Mouse (Mus musculus): ENCODE results near the gene Dhx16. TPM values are rescaled to one million over a fixed set of nuclear protein-coding genes. Genes with fewer than 3 reads are reported as not detected.
A peak's percentile ranks its signal among the peaks of the same experiment; 100 is the strongest.
"Not testable (repeated sequence)": the region's sequence is repeated elsewhere in the genome, so short reads cannot be mapped to it uniquely, and the experiment has no call there.

Dhx16 gene
- polyA plus RNA-seq, 1 experiment: 23.2 TPM

DNA sequence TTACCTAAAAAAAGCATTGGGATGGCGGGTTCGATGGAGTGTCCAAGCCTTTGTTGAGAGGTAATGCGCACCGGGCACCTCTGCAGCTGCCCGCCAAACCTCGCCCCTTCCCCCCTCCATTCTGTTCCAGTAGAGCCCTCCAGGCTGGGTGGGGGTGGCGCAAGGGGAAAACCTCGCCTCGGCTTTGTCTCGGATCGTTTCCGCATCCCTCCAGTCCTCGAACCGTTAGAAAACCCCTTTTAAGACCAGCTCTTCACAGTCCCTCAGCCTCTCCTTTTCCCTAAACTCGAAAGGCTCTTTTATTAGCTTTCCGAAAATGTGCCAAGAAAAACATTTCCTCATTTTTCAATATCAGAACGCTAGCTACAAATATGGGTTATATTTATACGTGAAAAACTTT, 42.1 kb upstream of the Dhx16 start:
- TF ChIP-seq GATA1 (IDR thresholded peaks at IDR 0.05; ENCODE audit: borderline replicate concordance, low read length): no peak
- no peak for TF ChIP-seq FLI1 (IDR thresholded peaks at IDR 0.05; ENCODE audit: low read length)
- Histone ChIP-seq H3K4me3 (replicated peaks) (peak overlapping the region; percentile 96), H3K9me3 (no peaks in the 10 kb centered on the region), H3K36me3 (replicated peaks; ENCODE audit: low read length) (peaks cover 43% of the 10 kb centered on the region), H3K4me1 (peaks cover 65% of the 10 kb centered on the region), H3K27me3 (replicated peaks) (no peaks in the 10 kb centered on the region)

- TF ChIP-seq GATA1 (IDR thresholded peaks at IDR 0.05; ENCODE audit: borderline replicate concordance, low read length): no peak
- TF ChIP-seq FLI1 (IDR thresholded peaks at IDR 0.05; ENCODE audit: low read length): no peak
- peaks cover 37% of the 10 kb centered on the region for H3K36me3 ChIP-seq (replicated peaks; ENCODE audit: low read length)
- peak within 1 kb of the TSS; percentile 96 for H3K4me3 ChIP-seq (replicated peaks)
- no peaks in the 10 kb centered on the region for H3K27me3 ChIP-seq (replicated peaks)
- no peaks in the 10 kb centered on the region for H3K9me3 ChIP-seq
- H3K4me1 ChIP-seq: peaks cover 65% of the 10 kb centered on the region
Measured at GRCm38 (mm10) chr17:35838122-35838544, 41.5 kb upstream of the Dhx16 start, which contains the start of gene Tubb5. Gene Tubb5, minus strand, starts transcription at chr17:35838306.

DNA sequence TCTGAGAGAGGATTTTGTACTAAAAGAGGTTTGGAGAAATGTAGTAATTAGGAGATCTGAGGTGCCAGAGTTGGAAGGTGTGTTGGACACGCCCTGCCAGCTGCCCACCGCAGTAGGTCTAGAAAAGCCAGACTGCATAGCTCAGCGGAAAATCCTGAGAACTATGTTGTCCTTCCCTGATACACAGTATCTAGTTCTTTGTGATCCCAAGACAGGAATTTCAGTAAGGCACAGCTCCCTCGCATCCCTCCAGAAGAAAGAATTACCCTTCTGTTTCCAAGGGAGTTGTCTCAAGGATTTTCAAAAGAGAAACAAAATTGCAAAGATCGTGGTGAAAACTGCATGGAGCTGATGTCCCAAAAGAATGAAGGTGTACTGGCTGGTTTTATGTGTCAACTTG, 41.0 kb upstream of the Dhx16 start:
- peak overlapping the region; percentile 96 for H3K4me3 ChIP-seq (replicated peaks)
- H3K9me3 ChIP-seq: no peaks in the 10 kb centered on the region
- peaks cover 63% of the 10 kb centered on the region for H3K4me1 ChIP-seq
- peaks cover 33% of the 10 kb centered on the region for H3K36me3 ChIP-seq (replicated peaks; ENCODE audit: low read length)
- H3K27me3 ChIP-seq (replicated peaks): no peaks in the 10 kb centered on the region
- TF ChIP-seq GATA1 (IDR thresholded peaks at IDR 0.05; ENCODE audit: borderline replicate concordance, low read length): no peak
- no peak for TF ChIP-seq FLI1 (IDR thresholded peaks at IDR 0.05; ENCODE audit: low read length)

DNA sequence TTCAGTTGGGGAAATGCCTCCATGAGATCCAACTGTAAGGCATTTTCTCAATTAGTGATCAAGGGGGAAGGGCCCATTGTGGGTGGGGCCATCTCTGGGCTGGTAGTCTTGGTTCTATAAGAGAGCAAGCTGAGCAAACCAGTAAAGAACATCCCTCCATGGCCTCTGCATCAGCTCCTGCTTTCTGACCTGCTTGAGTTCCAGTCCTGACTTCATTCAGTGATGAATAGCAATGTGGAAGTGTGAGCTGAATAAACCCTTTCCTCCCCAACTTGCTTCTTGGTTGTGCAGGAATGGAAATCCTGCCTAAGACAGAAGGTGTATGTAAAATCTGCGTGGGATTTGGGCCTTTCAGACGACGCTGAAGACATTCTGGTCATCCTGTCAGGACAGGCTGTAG, 40.6 kb upstream of the Dhx16 start:
- Histone ChIP-seq H3K4me1 (peaks cover 59% of the 10 kb centered on the region), H3K36me3 (replicated peaks; ENCODE audit: low read length) (peaks cover 29% of the 10 kb centered on the region), H3K4me3 (replicated peaks) (peak overlapping the region; percentile 96)
- not testable (repeated sequence) for H3K27me3 ChIP-seq (replicated peaks); H3K9me3 ChIP-seq

- Histone ChIP-seq H3K36me3 (replicated peaks; ENCODE audit: low read length) (peaks cover 27% of the 10 kb centered on the region), H3K4me3 (replicated peaks) (peak overlapping the region; percentile 85), H3K27me3 (replicated peaks) (no peaks in the 10 kb centered on the region), H3K9me3 (no peaks in the 10 kb centered on the region), H3K4me1 (peaks cover 45% of the 10 kb centered on the region)
- TF ChIP-seq FLI1 (IDR thresholded peaks at IDR 0.05; ENCODE audit: low read length) (no peak), GATA1 (IDR thresholded peaks at IDR 0.05; ENCODE audit: borderline replicate concordance, low read length) (no peak)
Measured at GRCm38 (mm10) chr17:35840561-35840960, 39.1 kb upstream of the Dhx16 start.

- Histone ChIP-seq H3K36me3 (replicated peaks; ENCODE audit: low read length) (peaks cover 27% of the 10 kb centered on the region), H3K9me3 (no peaks in the 10 kb centered on the region), H3K27me3 (replicated peaks) (no peaks in the 10 kb centered on the region), H3K4me3 (replicated peaks) (peak within 1 kb of the TSS; percentile 92), H3K4me1 (peaks cover 37% of the 10 kb centered on the region)
- peak; percentile 37; the same call in 1 of the 2 replicates for TF ChIP-seq FLI1 (IDR thresholded peaks at IDR 0.05; ENCODE audit: low read length)
- no peak for TF ChIP-seq GATA1 (IDR thresholded peaks at IDR 0.05; ENCODE audit: borderline replicate concordance, low read length)
Measured at GRCm38 (mm10) chr17:35841076-35841950, 38.3 kb upstream of the Dhx16 start, which contains the start of gene Mdc1. Gene Mdc1, plus strand, starts transcription at chr17:35841515.

DNA sequence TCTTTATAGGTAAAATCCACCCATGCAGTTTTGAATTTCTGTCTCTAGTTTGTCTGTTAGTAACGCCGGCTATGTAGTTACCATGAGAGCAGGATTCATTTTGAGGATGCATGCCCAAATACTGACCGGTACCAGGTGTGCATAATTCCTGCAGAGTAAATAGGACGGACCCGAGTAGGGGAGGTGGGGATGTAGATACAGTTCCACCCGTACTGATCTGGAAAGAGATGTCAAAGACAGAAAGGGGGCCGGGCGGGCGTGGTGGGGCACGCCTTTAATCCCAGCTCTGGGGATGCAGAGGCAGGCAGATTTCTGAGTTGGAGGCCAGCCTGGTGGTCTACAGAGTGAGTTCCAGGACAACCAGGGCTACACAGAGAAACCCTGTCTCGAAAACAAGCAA, 37.6 kb upstream of the Dhx16 start:
- Histone ChIP-seq H3K27me3 (replicated peaks) (no peaks in the 10 kb centered on the region), H3K4me1 (peaks cover 30% of the 10 kb centered on the region), H3K36me3 (replicated peaks; ENCODE audit: low read length) (peaks cover 26% of the 10 kb centered on the region), H3K9me3 (no peaks in the 10 kb centered on the region), H3K4me3 (replicated peaks) (peak overlapping the region; percentile 92)
- TF ChIP-seq GATA1 (IDR thresholded peaks at IDR 0.05; ENCODE audit: borderline replicate concordance, low read length): no peak
- TF ChIP-seq FLI1 (IDR thresholded peaks at IDR 0.05; ENCODE audit: low read length): no peak

DNA sequence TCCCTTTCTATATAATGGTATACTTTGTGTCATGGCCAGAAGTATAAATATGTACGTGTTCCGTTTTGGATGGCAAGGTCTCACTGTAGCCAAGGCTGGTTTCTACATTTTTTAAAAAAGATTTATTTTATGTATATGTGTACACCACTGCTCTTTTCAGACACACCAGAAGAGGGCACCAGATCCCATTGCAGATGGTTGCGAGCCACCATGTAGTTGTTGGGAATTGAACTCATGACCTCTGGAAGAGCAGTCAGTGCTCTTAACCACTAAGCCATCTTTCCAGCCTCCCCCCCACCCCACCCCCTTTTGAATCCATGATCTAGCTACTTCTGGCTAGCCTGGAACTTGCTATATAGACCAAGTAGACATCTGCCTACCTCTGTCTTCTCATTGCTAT, 36.1 kb upstream of the Dhx16 start:
- H3K9me3 ChIP-seq: no peaks in the 10 kb centered on the region
- H3K36me3 ChIP-seq (replicated peaks; ENCODE audit: low read length): peaks cover 41% of the 10 kb centered on the region
- TF ChIP-seq FLI1 (IDR thresholded peaks at IDR 0.05; ENCODE audit: low read length): no peak
- TF ChIP-seq GATA1 (IDR thresholded peaks at IDR 0.05; ENCODE audit: borderline replicate concordance, low read length): no peak
- H3K4me3 ChIP-seq (replicated peaks): no peak overlapping the region
- peaks cover 45% of the 10 kb centered on the region for H3K4me1 ChIP-seq
- no peaks in the 10 kb centered on the region for H3K27me3 ChIP-seq (replicated peaks)

- no peak overlapping the region for H3K4me3 ChIP-seq (replicated peaks)
- no peaks in the 10 kb centered on the region for H3K9me3 ChIP-seq
- H3K36me3 ChIP-seq (replicated peaks; ENCODE audit: low read length): peaks cover 85% of the 10 kb centered on the region
- H3K27me3 ChIP-seq (replicated peaks): no peaks in the 10 kb centered on the region
- TF ChIP-seq GATA1 (IDR thresholded peaks at IDR 0.05; ENCODE audit: borderline replicate concordance, low read length): no peak
- peaks cover 34% of the 10 kb centered on the region for H3K4me1 ChIP-seq
Measured at GRCm38 (mm10) chr17:35848112-35848511, 31.5 kb upstream of the Dhx16 start.

- peaks cover 89% of the 10 kb centered on the region for H3K36me3 ChIP-seq (replicated peaks; ENCODE audit: low read length)
- H3K4me1 ChIP-seq: peaks cover 48% of the 10 kb centered on the region
- no peaks in the 10 kb centered on the region for H3K27me3 ChIP-seq (replicated peaks)
- no peaks in the 10 kb centered on the region for H3K9me3 ChIP-seq
- TF ChIP-seq FLI1 (IDR thresholded peaks at IDR 0.05; ENCODE audit: low read length) (no peak), GATA1 (IDR thresholded peaks at IDR 0.05; ENCODE audit: borderline replicate concordance, low read length) (no peak)
- H3K4me3 ChIP-seq (replicated peaks): no peak overlapping the region
Measured at GRCm38 (mm10) chr17:35850974-35851373, 28.6 kb upstream of the Dhx16 start.

Data from megakaryocyte, embryonic 14.5 days (primary cell).